Mouse (Mus musculus) small intestine, adult 2 months (tissue): ENCODE data around the gene Hdac1. TPM values are rescaled to one million over a fixed set of nuclear protein-coding genes. Genes with fewer than 3 reads are reported as not detected.
A peak's percentile ranks its signal among the peaks of the same experiment; 100 is the strongest.

ENCODE experiments used
- H3K27ac ChIP-seq: fragments of 200-500 bp; 2 replicates; pipeline ENCODE4 v1.5.1; 2012; ENCODE audit warnings: low read depth, low read length, control low read depth, inconsistent platforms; ENCODE audit not compliant: insufficient read depth
- H3K27me3 ChIP-seq: fragments of 200-500 bp; 2 replicates; pipeline ENCODE4 v1.6.1; 2012; ENCODE audit warnings: mild to moderate bottlenecking, moderate library complexity, low read length, inconsistent platforms; ENCODE audit not compliant: control insufficient read depth, insufficient read depth
- H3K36me3 ChIP-seq: fragments of 200-500 bp; 2 replicates; pipeline ENCODE4 v1.6.1; 2012; ENCODE audit warnings: mild to moderate bottlenecking, low read length, control low read depth, inconsistent platforms; ENCODE audit not compliant: control insufficient read depth, insufficient read depth
- H3K4me1 ChIP-seq: fragments of 200-500 bp; 2 replicates; pipeline ENCODE4 v1.6.1; 2012; ENCODE audit warnings: low read length, inconsistent platforms, mixed read lengths; ENCODE audit not compliant: control insufficient read depth, insufficient read depth, insufficient read length
- H3K4me3 ChIP-seq: fragments of 200-500 bp; 2 replicates; pipeline ENCODE4 v1.5.1; 2012; ENCODE audit warnings: low read depth, mild to moderate bottlenecking, control low read depth, inconsistent platforms, low read length, moderate library complexity
- CTCF ChIP-seq: fragments of 200-500 bp; IDR thresholded peaks from 2 replicates; pipeline ENCODE4 v1.5.1; 2012; ENCODE audit warnings: low read depth, mild to moderate bottlenecking, control low read depth, inconsistent platforms, low read length, moderate library complexity, mixed read lengths; ENCODE audit not compliant: insufficient replicate concordance, insufficient read length; ENCODE audit errors: extremely low read depth
- POLR2A ChIP-seq: fragments of 200-500 bp; IDR thresholded peaks from 2 replicates; pipeline ENCODE4 v1.6.1; 2012; ENCODE audit warnings: low read depth, mild to moderate bottlenecking, control low read depth, inconsistent platforms, low read length, moderate library complexity
- WGBS: fragments of 180-500 bp; shearing (Covaris S2); methylation state at CpG from one replicate; pipeline ENCODE4 v1.1.7; 2018; 5-methylcytosine and 5-hydroxymethylcytosine counted together
- polyA plus RNA-seq: library from polyadenylated mRNA; depleted of rRNA; stranded (reverse); fragments of >200 nt; gene quantifications from 2 replicates; pipeline ENCODE4 v1.2.3, GENCODE M21; 2012

The Hdac1 gene
- polyA plus RNA-seq, 1 experiment = 31.1 TPM

DNA sequence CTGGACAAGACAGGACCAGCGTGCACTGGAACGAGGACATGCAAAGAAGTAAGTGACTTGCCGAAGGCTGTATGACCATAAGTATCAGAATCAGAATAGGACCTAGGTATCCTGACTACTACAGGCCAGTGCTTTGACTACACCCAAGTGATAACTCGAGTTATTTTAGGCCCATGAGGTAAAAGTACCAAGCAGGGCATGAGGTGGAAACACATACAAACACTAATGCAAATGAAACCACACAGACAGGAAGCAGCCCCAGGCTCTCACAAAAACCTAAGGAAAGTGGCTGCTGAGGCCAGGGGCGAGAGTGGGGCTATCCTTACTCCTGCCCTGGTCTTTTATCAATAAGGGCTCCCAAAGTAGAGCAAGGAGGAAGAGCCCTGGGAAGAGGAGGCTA, 17.2 kb downstream of the Hdac1 start:
- H3K4me3 ChIP-seq = no peak overlapping the region
- H3K36me3 ChIP-seq = peaks cover 62% of the 10 kb centered on the region
- TF ChIP-seq POLR2A (no peak), CTCF (no peak)
- H3K27me3 ChIP-seq = no peaks in the 10 kb centered on the region
- 84% methylated on average over 5 of the region's 5 CpGs for WGBS
- H3K4me1 ChIP-seq = 0 out of 2 replicates have a peak, but pooled peaks cover 2% of the 10 kb centered on the region
- no peak overlapping the region for H3K27ac ChIP-seq

DNA sequence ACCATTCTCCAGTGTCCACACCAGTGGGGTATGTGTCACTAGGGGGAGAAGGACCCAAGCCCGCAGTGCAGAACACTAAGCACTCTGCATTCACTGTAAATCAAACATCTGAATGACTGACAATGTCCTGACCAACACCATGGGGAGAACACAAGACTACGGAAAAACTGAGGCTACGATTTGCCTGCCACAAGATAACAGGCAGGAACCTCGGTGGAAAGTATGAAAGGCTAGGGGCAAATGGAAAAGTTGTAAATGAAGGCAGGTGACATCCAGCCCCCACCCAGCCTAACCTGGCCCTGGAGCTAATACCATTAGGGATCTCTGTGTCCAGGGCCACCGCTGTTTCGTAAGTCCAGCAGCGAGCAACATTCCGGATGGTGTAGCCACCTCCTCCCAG, 24.0 kb downstream of the Hdac1 start:
- 93% methylated on average over 8 of the region's 8 CpGs for WGBS
- Histone ChIP-seq H3K27ac (no peak overlapping the region), H3K4me3 (no peak overlapping the region), H3K4me1 (peaks cover 4% of the 10 kb centered on the region), H3K36me3 (peaks cover 50% of the 10 kb centered on the region), H3K27me3 (peaks cover 4% of the 10 kb centered on the region)
- TF ChIP-seq CTCF = no peak
- TF ChIP-seq POLR2A = no peak

DNA sequence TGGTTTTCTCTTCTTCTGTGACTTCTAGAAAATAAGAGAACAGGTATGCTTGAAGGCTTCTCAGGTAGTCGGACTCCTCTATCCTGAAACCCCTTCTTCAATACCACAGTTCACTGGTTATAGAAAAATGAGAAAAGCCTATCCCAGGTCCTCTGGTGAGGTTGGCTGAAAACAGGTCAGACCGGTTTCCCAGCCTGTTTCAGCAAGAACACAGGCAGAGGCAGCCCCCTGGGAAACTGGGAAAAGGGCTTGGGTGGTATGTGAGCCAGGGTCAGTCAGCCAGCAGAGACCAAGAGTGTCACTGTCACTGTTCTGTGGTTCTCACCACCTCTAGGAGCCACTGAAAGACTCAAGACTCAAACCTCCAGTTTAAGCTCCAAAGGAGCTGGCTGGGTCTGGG, 25.6 kb downstream of the Hdac1 start:
- Histone ChIP-seq H3K36me3 (peaks cover 35% of the 10 kb centered on the region), H3K27me3 (peaks cover 6% of the 10 kb centered on the region), H3K27ac (no peak overlapping the region), H3K4me3 (no peak overlapping the region), H3K4me1 (peaks cover 4% of the 10 kb centered on the region)
- WGBS = 15% methylated on average over 2 of the region's 2 CpGs
- TF ChIP-seq CTCF (no peak), POLR2A (no peak)

DNA sequence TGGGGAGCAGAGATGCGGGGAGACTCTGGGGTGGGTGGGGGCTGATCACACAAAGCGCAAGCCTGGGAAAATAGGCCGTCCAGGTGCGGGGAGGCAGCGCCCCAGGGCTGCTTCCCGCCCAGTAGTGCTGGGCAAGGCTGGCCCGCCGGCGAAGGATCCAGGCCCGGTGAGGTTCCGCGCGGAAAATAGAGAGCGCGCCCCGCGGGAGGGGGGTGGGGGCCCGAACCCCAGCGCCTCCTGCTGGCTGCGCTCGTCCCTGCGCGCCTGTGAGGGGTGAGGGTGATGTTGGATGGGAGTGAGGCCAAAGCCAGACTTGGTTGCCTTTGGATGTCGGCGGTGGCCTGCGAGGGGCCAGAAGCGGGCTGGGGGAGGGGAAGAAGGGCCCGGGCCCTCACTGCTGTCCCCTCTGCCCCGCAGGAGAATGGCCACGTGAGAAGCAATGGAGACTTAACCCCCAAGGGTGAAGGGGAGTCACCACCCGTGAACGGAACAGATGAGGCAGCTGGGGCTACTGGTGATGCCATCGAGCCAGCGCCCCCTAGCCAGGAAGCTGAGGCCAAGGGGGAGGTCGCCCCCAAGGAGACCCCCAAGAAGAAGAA, 28.1 kb downstream of the Hdac1 start:
- 2% methylated on average over 33 of the region's 35 CpGs for whole genome bisulfite sequencing
- Histone ChIP-seq H3K4me1 (peaks cover 5% of the 10 kb centered on the region), H3K4me3 (peak overlapping the region; percentile 76), H3K36me3 (peaks cover 22% of the 10 kb centered on the region), H3K27ac (no peak overlapping the region), H3K27me3 (peaks cover 6% of the 10 kb centered on the region)
- peak; percentile 52 for TF ChIP-seq CTCF
- TF ChIP-seq POLR2A = no peak

GRCm38 (mm10) chr4:129513891-129514290, 28.6 kb downstream of the Hdac1 start:
- WGBS = 1% methylated on average over 56 of the region's 57 CpGs
- H3K36me3 ChIP-seq = peaks cover 20% of the 10 kb centered on the region
- peak overlapping the region; percentile 76 for H3K4me3 ChIP-seq
- H3K27ac ChIP-seq = no peak overlapping the region
- peaks cover 6% of the 10 kb centered on the region for H3K27me3 ChIP-seq
- peaks cover 8% of the 10 kb centered on the region for H3K4me1 ChIP-seq
- TF ChIP-seq POLR2A (no peak), CTCF (no peak)

GRCm38 (mm10) chr4:129513086-129513767, 29.3 kb downstream of the Hdac1 start, which contains the start of gene Marcksl1:
Gene Marcksl1, plus strand, starts transcription at chr4:129513581.
- Histone ChIP-seq H3K4me3 (peak within 1 kb of the TSS; percentile 76), H3K27me3 (peaks cover 6% of the 10 kb centered on the region), H3K4me1 (peaks cover 14% of the 10 kb centered on the region), H3K27ac (no peak within 1 kb of the TSS), H3K36me3 (peaks cover 17% of the 10 kb centered on the region)
- 13% methylated on average over 47 of the region's 47 CpGs for WGBS
- peak; percentile 65 for TF ChIP-seq POLR2A
- TF ChIP-seq CTCF = no peak

- Histone ChIP-seq H3K4me1 (peaks cover 22% of the 10 kb centered on the region), H3K27ac (no peak overlapping the region), H3K36me3 (peaks cover 4% of the 10 kb centered on the region), H3K4me3 (no peak overlapping the region), H3K27me3 (peaks cover 6% of the 10 kb centered on the region)
- TF ChIP-seq POLR2A (no peak), CTCF (no peak)
- 51% methylated on average over 6 of the region's 6 CpGs for WGBS
Observed at GRCm38 (mm10) chr4:129511413-129512096, 31.0 kb downstream of the Hdac1 start.
